7 mouse cellular contexts compared by ENCODE assay signal in genomic region chr2:164833314-164833959, GRCm38 (mm10). TPM values are rescaled to one million over a fixed set of nuclear protein-coding genes. Genes with fewer than 3 reads are reported as not detected.
DNase-seq lines count a peak whose midpoint lies in the region; ATAC-seq lines count a peak whose summit lies in the region.

TSS of gene Neurl2 (minus strand) at chr2:164833456.

- peak within 1 kb of the TSS; percentile 79 for H3K4me3 ChIP-seq in intestine, embryonic 15.5 days (replicated peaks)
- H3K4me3 ChIP-seq in midbrain, embryonic 10.5 days: peak within 1 kb of the TSS; percentile 84

- peak; percentile 82 to 83 for DNase-seq in adrenal gland, adult 18-20 months (ENCODE audit: low spot score in 2 of 2)
- peak; percentile 94 for DNase-seq in embryo, embryonic 11 days
- peak; percentile 82 to 88 for DNase-seq in gastrocnemius, postnatal 36 days
- peak; percentile 93 to 97 for DNase-seq in left cerebral cortex, postnatal 25 days (ENCODE audit: low spot score in 2 of 2)
- DNase-seq in midbrain, embryonic 10.5 days (ENCODE audit: low spot score): peak; percentile 94
- DNase-seq in right cerebral cortex, postnatal 4 days: peak; percentile 90

- H3K4me2 ChIP-seq in intestine, embryonic 15.5 days (replicated peaks): peak within 1 kb of the TSS; percentile 99

- intact Hi-C loops in gastrocnemius, postnatal 36 days (cut with DNase I): loop anchor here (10.0 kb wide), 1 partner anchor 71 kb away; no protein-coding TSS in a partner anchor
- intact Hi-C loops in left cerebral cortex, postnatal 25 days (cut with DNase I): loop anchor here (1.0 to 2.0 kb wide), 2 partner anchors 46 to 77 kb away; partner anchors contain the start of genes Pcif1 and Zfp335

- H3K27ac ChIP-seq in intestine, embryonic 15.5 days: peak within 1 kb of the TSS; percentile 92
- H3K27ac ChIP-seq in midbrain, embryonic 10.5 days (replicated peaks): peak within 1 kb of the TSS; percentile 90

- ATAC-seq in intestine, embryonic 15.5 days: peak; percentile 74

- no peaks in the 10 kb centered on the region for H3K9me3 ChIP-seq in intestine, embryonic 15.5 days
- no peaks in the 10 kb centered on the region for H3K9me3 ChIP-seq in midbrain, embryonic 10.5 days (replicated peaks)

- under 1% methylated on average over 31 of the region's 31 CpGs for WGBS in intestine, embryonic 15.5 days
- WGBS in midbrain, embryonic 10.5 days: under 1% methylated on average over 31 of the region's 31 CpGs

- no peaks in the 10 kb centered on the region for H3K27me3 ChIP-seq in intestine, embryonic 15.5 days (replicated peaks)
- H3K27me3 ChIP-seq in midbrain, embryonic 10.5 days (ENCODE audit: low read depth, poor library complexity, severe bottlenecking): no peaks in the 10 kb centered on the region

- peak within 1 kb of the TSS; percentile 85 for H3K9ac ChIP-seq in intestine, embryonic 15.5 days

- peaks cover 13% of the 10 kb centered on the region for H3K36me3 ChIP-seq in intestine, embryonic 15.5 days
- peaks cover 38% of the 10 kb centered on the region for H3K36me3 ChIP-seq in midbrain, embryonic 10.5 days

- peaks cover 13% of the 10 kb centered on the region for H3K4me1 ChIP-seq in intestine, embryonic 15.5 days (replicated peaks)
- H3K4me1 ChIP-seq in midbrain, embryonic 10.5 days: peaks cover 28% of the 10 kb centered on the region

RNA-seq across cellular contexts. Expression of gene Neurl2, which starts in this region (rescaled TPM):
- 1 to 10 TPM; 1.4 to 1.7 TPM for total RNA-seq in adrenal gland, adult 18-20 months (2021)
- 10 to 100 TPM; 35.8 to 36.3 TPM for total RNA-seq in gastrocnemius, postnatal 36 days (2021)
- 6.8 and 7.4 TPM in 2 replicates for polyA plus RNA-seq in intestine, embryonic 15.5 days (2015; fragmentation: Nextera tagmentation; extraction: Ambion mirVana)
- total RNA-seq in left cerebral cortex, postnatal 25 days (2021): 1 to 10 TPM; 2.2 to 4.0 TPM
- polyA plus RNA-seq in midbrain, embryonic 10.5 days (2016; fragmentation: Nextera tagmentation; extraction: Ambion mirVana): 3.8 and 5.4 TPM in 2 replicates

Comparison
In these comparisons a context has a peak if more than half of its experiments do, and no peak if none do; other contexts are left out.
1. Peak in every context shown above with its lines: DNase-seq, ATAC-seq, H3K4me3 ChIP-seq and H3K27ac ChIP-seq.
2. RNA of gene Neurl2 (total RNA-seq): 35.8 to 36.3 TPM in gastrocnemius, postnatal 36 days; 2.2 to 4.0 TPM in left cerebral cortex, postnatal 25 days and 1.4 to 1.7 TPM in adrenal gland, adult 18-20 months; every median in the first group is over 4 times any median in the second.